In genomic region chr15:77358320-77359040, GRCm38 (mm10) we compare ENCODE assay signal across 7 mouse cellular contexts. TPM values are rescaled to one million over a fixed set of nuclear protein-coding genes. Genes with fewer than 3 reads are reported as not detected.
DNase-seq lines count a peak whose midpoint lies in the region; ATAC-seq lines count a peak whose summit lies in the region.

No protein-coding gene starts in this region.

- peak overlapping the region; percentile 60 for H3K27ac ChIP-seq in limb, embryonic 11.5 days (replicated peaks; ENCODE audit: low read depth, low read length)
- H3K27ac ChIP-seq in midbrain, embryonic 14.5 days (replicated peaks; ENCODE audit: low read depth, low read length) = peak overlapping the region; percentile 82

- H3K9me3 ChIP-seq in limb, embryonic 11.5 days (ENCODE audit: control insufficient read depth, low read length) = no peaks in the 10 kb centered on the region
- no peaks in the 10 kb centered on the region for H3K9me3 ChIP-seq in midbrain, embryonic 14.5 days (ENCODE audit: control insufficient read depth, low read length)

- peaks cover 14% of the 10 kb centered on the region for H3K4me1 ChIP-seq in limb, embryonic 11.5 days (ENCODE audit: control insufficient read depth, insufficient read depth, low read length)
- H3K4me1 ChIP-seq in midbrain, embryonic 14.5 days (ENCODE audit: control insufficient read depth, insufficient read depth, low read length) = peaks cover 43% of the 10 kb centered on the region

- ATAC-seq in limb, embryonic 11.5 days (ENCODE audit: insufficient number of reproducible peaks, low FRiP score, low TSS enrichment, low read depth) = peak; percentile 98
- ATAC-seq in midbrain, embryonic 14.5 days (ENCODE audit: low FRiP score, low TSS enrichment) = peak; percentile 83

- WGBS in limb, embryonic 11.5 days = 2% methylated on average over 29 of the region's 29 CpGs
- 6% methylated on average over 28 of the region's 29 CpGs for WGBS in midbrain, embryonic 14.5 days

- peak; percentile 90 for DNase-seq in adrenal gland, postnatal 14 days
- DNase-seq in embryo, embryonic 9.5 days (ENCODE audit: extremely low spot score) = peak; percentile 92
- DNase-seq in heart, adult 11 months = peak; percentile 99
- peak; percentile 88 for DNase-seq in kidney, adult 18-20 months
- peak; percentile 95 for DNase-seq in limb, embryonic 11.5 days (ENCODE audit: low spot score)
- peak; percentile 95 for DNase-seq in midbrain, embryonic 14.5 days
- peak; percentile 34 to 59 for DNase-seq in spleen, adult 18-20 months

- H3K9ac ChIP-seq in limb, embryonic 11.5 days (ENCODE audit: low read length) = peak overlapping the region; percentile 74
- H3K9ac ChIP-seq in midbrain, embryonic 14.5 days (replicated peaks; ENCODE audit: low read length) = peak overlapping the region; percentile 61

- no peak overlapping the region for H3K4me3 ChIP-seq in limb, embryonic 11.5 days (ENCODE audit: low read depth, low read length)
- peak overlapping the region; percentile 29 for H3K4me3 ChIP-seq in midbrain, embryonic 14.5 days (replicated peaks; ENCODE audit: low read depth, low read length)

- H3K27me3 ChIP-seq in limb, embryonic 11.5 days (ENCODE audit: control insufficient read depth, insufficient read depth, low read length) = no peaks in the 10 kb centered on the region
- no peaks in the 10 kb centered on the region for H3K27me3 ChIP-seq in midbrain, embryonic 14.5 days (ENCODE audit: control insufficient read depth, insufficient read depth, low read length)

- no peaks in the 10 kb centered on the region for H3K36me3 ChIP-seq in limb, embryonic 11.5 days (ENCODE audit: control insufficient read depth, insufficient read depth, low read length)
- no peaks in the 10 kb centered on the region for H3K36me3 ChIP-seq in midbrain, embryonic 14.5 days (ENCODE audit: control insufficient read depth, insufficient read depth, low read length)

- peak overlapping the region; percentile 40 for H3K4me2 ChIP-seq in limb, embryonic 11.5 days (ENCODE audit: low read depth, severe bottlenecking)
- peak overlapping the region; percentile 55 for H3K4me2 ChIP-seq in midbrain, embryonic 14.5 days (ENCODE audit: low read length)

RNA-seq across cellular contexts. Expression of gene Apol7a, which starts 40.4 kb away (rescaled TPM):
- 0.41 and 4.8 TPM in 2 replicates for total RNA-seq in adrenal gland, postnatal 14 days (2021)
- not detected in 2 replicates for polyA plus RNA-seq in limb, embryonic 11.5 days (2014; fragmentation: Nextera tagmentation; extraction: Ambion mirVana)
- polyA plus RNA-seq in midbrain, embryonic 14.5 days (2014; fragmentation: Nextera tagmentation; extraction: Ambion mirVana) = not detected in 2 replicates

RNA-seq across cellular contexts. Expression of gene Rbfox2, which starts 51.7 kb away (rescaled TPM):
- total RNA-seq in adrenal gland, postnatal 14 days (2021) = 51.4 and 54.9 TPM in 2 replicates
- 71.5 and 74.2 TPM in 2 replicates for polyA plus RNA-seq in limb, embryonic 11.5 days (2014; fragmentation: Nextera tagmentation; extraction: Ambion mirVana)
- polyA plus RNA-seq in midbrain, embryonic 14.5 days (2014; fragmentation: Nextera tagmentation; extraction: Ambion mirVana) = 195 and 282 TPM in 2 replicates

RNA-seq across cellular contexts. Expression of gene Apol9a, which starts 52.5 kb away (rescaled TPM):
- 0.23 and 0.85 TPM in 2 replicates for total RNA-seq in adrenal gland, postnatal 14 days (2021)
- not detected in 2 replicates for polyA plus RNA-seq in limb, embryonic 11.5 days (2014; fragmentation: Nextera tagmentation; extraction: Ambion mirVana)
- polyA plus RNA-seq in midbrain, embryonic 14.5 days (2014; fragmentation: Nextera tagmentation; extraction: Ambion mirVana) = not detected in 2 replicates

Comparison
In these comparisons a context has a peak if more than half of its experiments do, and no peak if none do; other contexts are left out.
1. DNase-seq: peak in every context shown above with its lines; median percentile 99 in heart, adult 11 months; 95 in limb, embryonic 11.5 days; 95 in midbrain, embryonic 14.5 days; 92 in embryo, embryonic 9.5 days; 90 in adrenal gland, postnatal 14 days; 88 in kidney, adult 18-20 months; 46 in spleen, adult 18-20 months.